Mouse (Mus musculus): ENCODE data around the gene Tmem256.
A peak's percentile ranks its signal among the peaks of the same experiment; 100 is the strongest.

Tmem256 gene

GRCm38 (mm10) chr11:69803786-69804651 is 34.3 kb upstream of the Tmem256 start:
- peak; percentile 12; the same call in 1 of the 2 replicates for TF ChIP-seq GATA4 (IDR thresholded peaks at IDR 0.05; ENCODE audit: insufficient replicate concordance, low read length)

GRCm38 (mm10) chr11:69804652-69804940 is 33.7 kb upstream of the Tmem256 start:
- no peak for TF ChIP-seq GATA4 (IDR thresholded peaks at IDR 0.05; ENCODE audit: insufficient replicate concordance, low read length)

GRCm38 (mm10) chr11:69804972-69805909 is 33.1 kb upstream of the Tmem256 start, which contains the start of gene Tmem102:
TSS of gene Tmem102 (minus strand) at chr11:69805624.
- TF ChIP-seq GATA4 (IDR thresholded peaks at IDR 0.05; ENCODE audit: insufficient replicate concordance, low read length) = no peak

DNA sequence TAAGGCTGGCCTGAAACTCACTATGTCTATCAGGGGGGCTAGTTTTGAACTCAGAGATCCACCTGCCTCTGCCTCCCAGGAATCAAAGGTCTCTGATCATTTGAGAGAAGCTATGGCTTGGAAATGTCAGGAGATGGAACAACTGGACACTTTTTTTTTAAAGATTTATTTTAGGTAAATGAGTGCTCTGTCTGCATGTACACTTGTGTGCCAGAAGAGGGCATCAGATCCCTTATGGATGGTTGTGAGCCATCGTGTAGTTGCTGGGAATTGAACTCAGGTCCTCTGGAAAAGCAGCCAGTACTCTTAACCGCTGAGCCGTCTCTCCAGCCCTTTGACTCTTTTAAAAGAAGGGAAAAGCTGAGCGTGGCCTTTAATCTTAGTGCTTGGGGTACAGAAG is 31.9 kb upstream of the Tmem256 start:
- TF ChIP-seq GATA4 (IDR thresholded peaks at IDR 0.05; ENCODE audit: insufficient replicate concordance, low read length) = no peak

- no peak for TF ChIP-seq GATA4 (IDR thresholded peaks at IDR 0.05; ENCODE audit: insufficient replicate concordance, low read length)
Measured at GRCm38 (mm10) chr11:69807641-69808040, 30.7 kb upstream of the Tmem256 start.

DNA sequence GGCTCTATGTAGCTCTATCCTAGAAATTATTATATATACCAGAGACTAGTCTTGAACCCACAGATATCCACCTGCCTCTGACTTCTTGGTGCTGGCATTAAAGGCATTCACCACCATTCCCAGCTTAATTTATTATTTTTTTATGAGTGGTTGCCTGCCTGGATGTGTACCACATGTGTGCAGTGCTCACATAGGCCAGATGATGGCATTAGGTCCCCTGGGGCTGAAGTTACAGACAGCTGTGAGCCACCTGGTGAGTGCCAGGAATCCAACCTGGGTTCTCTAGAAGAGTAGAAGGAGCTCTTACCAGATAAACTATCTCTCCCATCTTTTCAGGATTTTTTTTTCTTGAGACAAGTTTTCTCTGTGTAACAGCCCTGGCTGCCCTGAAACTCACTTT is 28.0 kb upstream of the Tmem256 start:
- TF ChIP-seq GATA4 (IDR thresholded peaks at IDR 0.05; ENCODE audit: insufficient replicate concordance, low read length) = no peak

GRCm38 (mm10) chr11:69815155-69815554 is 23.2 kb upstream of the Tmem256 start, which contains the start of gene Gm39566:
TSS of gene Gm39566 (minus strand) at chr11:69815298.
- no peak for TF ChIP-seq GATA4 (IDR thresholded peaks at IDR 0.05; ENCODE audit: insufficient replicate concordance, low read length)

DNA sequence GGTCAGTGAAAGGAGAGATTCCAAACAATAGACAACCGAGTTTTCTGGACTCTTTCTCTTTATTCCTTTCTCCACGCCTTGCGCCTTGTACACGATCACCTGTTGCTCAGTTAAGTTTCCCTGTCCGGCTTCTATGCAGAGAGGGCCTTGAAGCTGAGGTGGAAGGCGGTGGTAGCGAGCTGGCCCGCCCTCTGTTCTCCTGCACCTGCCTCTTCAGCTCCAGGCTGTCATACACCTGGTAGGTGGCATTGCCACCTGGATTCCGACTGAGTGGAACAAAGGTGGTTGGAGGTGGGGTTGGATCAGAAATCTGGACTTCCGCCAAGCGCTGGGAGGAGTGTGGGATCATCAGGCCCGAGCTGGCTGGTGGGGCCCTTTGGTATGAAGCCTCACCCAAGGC is 21.8 kb upstream of the Tmem256 start:
- no peak for TF ChIP-seq GATA4 (IDR thresholded peaks at IDR 0.05; ENCODE audit: insufficient replicate concordance, low read length)

- TF ChIP-seq GATA4 (IDR thresholded peaks at IDR 0.05; ENCODE audit: insufficient replicate concordance, low read length) = no peak
Measured at GRCm38 (mm10) chr11:69818365-69818764, 19.9 kb upstream of the Tmem256 start, which contains the start of gene Spem2. TSS of gene Spem2 (minus strand) at chr11:69818465.

DNA sequence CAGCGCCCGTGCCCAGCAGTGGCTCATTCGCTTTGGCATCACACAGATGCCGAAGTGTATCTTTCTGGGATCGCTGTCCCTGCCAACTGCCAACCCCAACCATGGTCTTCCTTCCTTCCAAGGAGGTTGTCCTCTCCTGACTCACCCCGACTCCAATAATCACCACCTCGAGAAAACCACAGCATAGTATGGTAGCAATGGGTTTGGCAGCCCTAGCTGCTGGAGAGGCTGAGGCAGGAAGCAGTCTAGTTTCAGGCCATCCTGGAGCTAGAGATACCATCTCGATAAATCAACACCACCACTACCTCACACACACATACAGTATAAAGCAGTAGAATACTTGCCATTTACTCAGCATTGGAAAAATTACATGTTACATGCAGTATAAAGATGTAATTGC is 19.4 kb upstream of the Tmem256 start:
- no peak for TF ChIP-seq GATA4 (IDR thresholded peaks at IDR 0.05; ENCODE audit: insufficient replicate concordance, low read length)

DNA sequence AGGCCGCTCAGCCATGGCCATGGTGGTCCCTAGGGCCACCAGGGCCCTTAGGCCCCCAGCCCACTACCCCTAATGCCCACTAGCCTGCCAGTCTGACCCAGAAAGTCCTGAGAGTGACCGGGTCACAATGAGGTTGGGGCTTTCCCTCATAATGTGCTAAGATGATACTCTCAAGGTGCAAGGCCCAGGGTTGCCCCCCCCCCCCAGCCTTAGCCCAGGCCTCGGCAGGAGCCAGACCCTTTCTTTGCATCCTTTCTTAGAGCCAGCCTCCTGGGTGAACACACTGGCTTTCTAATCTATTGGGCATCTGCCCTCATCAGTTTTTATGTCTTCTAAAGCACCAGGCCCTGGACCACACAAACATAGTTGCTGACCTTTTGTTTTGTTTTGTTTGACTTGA is 16.2 kb upstream of the Tmem256 start, which contains the start of gene Spem1:
Gene Spem1, minus strand, starts transcription at position 101 of the 400 bp plus-strand sequence.
- TF ChIP-seq GATA4 (IDR thresholded peaks at IDR 0.05; ENCODE audit: insufficient replicate concordance, low read length) = no peak

DNA sequence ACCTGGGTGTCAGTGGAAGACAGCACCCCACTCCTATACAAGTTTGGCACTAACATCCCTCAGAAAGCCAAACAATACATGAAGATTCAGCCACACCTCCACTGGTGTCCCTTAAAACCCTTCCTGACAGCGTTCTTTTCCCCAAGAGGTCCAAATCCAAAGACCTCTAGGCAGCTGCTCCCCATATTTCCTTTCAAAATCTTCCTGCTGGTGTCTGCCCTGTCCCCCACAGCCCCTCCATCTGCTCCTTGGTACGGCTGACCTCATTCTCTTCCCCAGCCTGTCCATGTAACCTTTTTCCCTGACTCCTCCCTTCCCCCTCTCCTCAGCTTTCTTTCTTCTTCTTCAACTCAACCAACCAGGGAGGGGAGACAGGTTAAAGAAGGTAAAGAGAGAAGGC is 14.9 kb upstream of the Tmem256 start:
- TF ChIP-seq GATA4 (IDR thresholded peaks at IDR 0.05; ENCODE audit: insufficient replicate concordance, low read length) = no peak

DNA sequence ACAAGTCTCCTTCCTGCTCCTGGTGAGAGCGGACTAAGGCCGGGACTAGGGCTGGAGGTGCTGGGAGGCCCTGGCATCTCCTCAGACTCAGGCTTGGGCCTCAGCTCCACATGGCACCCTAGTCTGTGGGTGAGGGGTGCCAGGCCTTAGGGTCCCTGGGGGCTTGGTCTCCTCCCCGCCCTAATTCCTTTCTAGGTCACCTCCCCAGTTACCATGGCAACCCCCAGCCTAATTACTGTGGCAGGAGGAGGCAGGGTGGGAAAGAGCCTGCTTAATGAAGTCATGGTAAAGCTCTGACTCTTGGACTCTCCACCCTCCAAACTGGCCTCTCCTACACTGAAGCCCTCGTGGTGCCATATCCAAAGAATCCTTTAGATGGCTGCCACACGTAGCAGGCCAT is 9.5 kb upstream of the Tmem256 start:
- TF ChIP-seq GATA4 (IDR thresholded peaks at IDR 0.05; ENCODE audit: insufficient replicate concordance, low read length) = no peak

DNA sequence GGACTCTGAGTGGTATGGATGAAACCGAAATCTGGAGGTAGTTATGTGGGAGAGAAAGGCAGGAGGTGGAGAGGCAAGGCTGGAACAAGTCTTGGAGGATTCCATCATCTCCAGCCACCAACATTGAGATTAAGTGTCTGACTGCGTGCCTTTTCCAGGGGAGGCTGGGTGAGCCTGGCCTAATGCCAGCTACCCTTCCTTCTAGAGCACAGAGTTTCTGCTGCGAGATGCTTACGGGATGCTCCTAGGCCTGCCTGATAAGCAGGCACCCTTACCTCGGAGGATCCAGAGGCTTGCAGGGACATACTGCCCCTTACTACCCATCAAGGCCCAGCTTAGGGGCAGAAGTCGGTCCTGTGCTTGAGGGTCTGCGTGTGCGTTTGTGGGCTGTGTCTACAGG is 4.8 kb upstream of the Tmem256 start:
- TF ChIP-seq GATA4 (IDR thresholded peaks at IDR 0.05; ENCODE audit: insufficient replicate concordance, low read length) = no peak

DNA sequence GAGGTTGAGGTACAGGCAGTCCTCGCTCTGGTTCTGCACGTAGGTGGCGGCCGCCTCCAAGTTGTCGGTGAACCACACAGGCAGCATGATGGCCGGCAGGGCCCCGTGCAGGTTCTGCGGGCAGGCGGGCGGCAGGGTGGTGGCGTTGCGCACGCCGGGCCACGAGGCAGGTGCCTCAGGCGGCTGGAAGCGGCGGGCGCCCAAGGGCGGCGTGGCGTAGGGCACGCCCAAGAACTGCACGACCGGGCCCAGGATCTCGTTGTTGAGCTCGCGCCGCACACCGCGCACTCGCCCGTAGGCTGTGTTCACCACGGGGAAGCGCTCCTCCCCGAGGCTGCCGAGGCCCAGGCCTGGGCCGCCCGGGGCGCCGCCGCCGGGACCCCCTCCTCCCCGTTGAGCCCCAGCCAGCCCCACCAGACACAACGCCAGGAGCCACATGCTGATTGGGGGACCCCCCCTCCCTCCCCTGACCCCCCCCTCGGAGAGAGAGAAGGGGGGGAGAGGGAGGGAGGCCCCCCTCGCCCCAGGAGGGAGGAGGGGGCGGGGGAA is 4.2 kb upstream of the Tmem256 start:
- no peak for TF ChIP-seq GATA4 (IDR thresholded peaks at IDR 0.05; ENCODE audit: insufficient replicate concordance, low read length)
